Mouse (Mus musculus) spleen, postnatal 14 days (tissue): ENCODE data around the gene Nkx2-5.

Source experiments
- DNase-seq, 2 experiments: peaks; one replicate each; pipeline ENCODE4 v3.0.0; 2021 to 2022; ENCODE audit warnings: low spot score in 2 of 2

The Nkx2-5 gene

DNA sequence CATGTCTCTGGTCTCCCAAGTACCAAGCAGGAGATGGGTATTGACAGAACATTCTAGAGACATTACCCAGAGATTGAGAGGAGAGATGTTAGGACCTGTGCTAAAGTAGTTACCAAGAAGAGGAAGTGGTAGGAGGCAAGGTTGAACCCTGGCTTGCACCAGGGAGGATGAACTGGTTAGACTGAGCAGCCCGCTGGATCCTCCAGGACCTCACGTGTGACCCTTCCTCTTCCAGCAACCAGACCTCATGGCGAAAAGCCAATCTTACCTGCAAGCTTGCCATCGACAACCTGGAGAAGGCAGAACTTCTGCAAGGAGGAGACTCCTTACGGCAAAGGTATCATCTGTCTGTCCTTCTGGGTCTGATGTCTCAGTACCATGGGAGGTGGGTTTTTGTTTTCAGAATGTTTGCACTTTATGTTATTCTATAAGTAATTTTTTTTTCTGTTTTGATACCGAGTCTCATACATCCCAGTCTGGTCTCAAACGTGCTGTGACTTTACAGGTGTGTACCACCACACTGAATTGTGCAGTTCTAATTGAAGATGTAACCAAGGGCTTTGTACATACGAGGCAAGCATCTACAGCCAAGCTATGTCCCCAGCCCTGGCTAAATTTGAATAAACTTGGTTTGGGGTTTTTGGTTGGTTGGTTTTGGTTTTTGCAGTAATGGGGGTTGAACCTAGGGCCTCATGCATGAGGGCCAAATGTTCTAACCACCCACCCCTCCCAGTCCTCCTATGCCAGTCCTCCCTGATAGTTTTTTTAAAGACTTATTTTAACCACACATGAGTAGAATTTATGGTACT lies 55.1 kb downstream of the Nkx2-5 start:
- no peak for DNase-seq

DNA sequence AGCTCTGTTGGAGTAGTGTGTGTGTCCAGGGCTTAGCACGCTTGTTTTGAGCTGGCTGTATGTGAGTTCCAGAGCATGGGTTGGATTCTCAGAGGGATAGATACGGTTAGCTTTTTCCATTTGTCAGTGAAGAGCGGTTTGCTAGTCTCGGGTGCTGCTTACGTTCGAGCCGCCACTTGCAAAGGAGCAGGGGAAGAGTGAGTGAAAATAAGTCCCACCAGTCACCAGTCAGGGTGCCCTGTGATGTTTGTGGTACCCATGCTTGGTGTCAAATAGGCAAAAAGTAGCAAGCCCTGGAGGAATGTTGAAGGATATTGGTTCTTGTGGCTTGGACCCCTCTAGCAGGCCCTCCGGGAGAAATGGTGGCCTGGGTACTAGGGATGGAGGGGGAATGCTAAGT lies 55.8 kb downstream of the Nkx2-5 start:
- no peak for DNase-seq
